Mouse (Mus musculus) hindbrain, embryonic 10.5 days (tissue): ENCODE results near the gene Elovl3. TPM values are rescaled to one million over a fixed set of nuclear protein-coding genes. Genes with fewer than 3 reads are reported as not detected.
"Not testable (repeated sequence)": the region's sequence is repeated elsewhere in the genome, so short reads cannot be mapped to it uniquely, and the experiment has no call there.

Experiments used
- DNase-seq: peaks from one replicate; pipeline ENCODE4 v3.0.0-alpha.2; 2017; ENCODE audit warnings: low spot score
- H3K27ac ChIP-seq: fragments of 300-500 bp; sonication (generic); 2 replicates; pipeline ENCODE4 v1.5.1; 2016; ENCODE audit warnings: mild to moderate bottlenecking, moderate library complexity
- H3K27me3 ChIP-seq: fragments of 300-500 bp; sonication (generic); 2 replicates; pipeline ENCODE4 v1.6.1; 2016; ENCODE audit warnings: mild to moderate bottlenecking; ENCODE audit not compliant: poor library complexity, insufficient read depth, severe bottlenecking
- H3K36me3 ChIP-seq: fragments of 300-500 bp; sonication (generic); 2 replicates; pipeline ENCODE4 v1.6.1; 2016; ENCODE audit warnings: mild to moderate bottlenecking, moderate library complexity
- H3K4me1 ChIP-seq: fragments of 300-500 bp; sonication (generic); replicated peaks from 2 replicates; pipeline ENCODE4 v1.6.1; 2016; ENCODE audit warnings: mild to moderate bottlenecking
- H3K4me3 ChIP-seq: fragments of 300-500 bp; sonication (generic); 2 replicates; pipeline ENCODE4 v1.5.1; 2016; ENCODE audit warnings: mild to moderate bottlenecking, moderate library complexity
- H3K9me3 ChIP-seq: fragments of 300-500 bp; sonication (generic); 2 replicates; pipeline ENCODE4 v1.6.1; 2016; ENCODE audit warnings: mild to moderate bottlenecking, moderate library complexity
- WGBS: fragments of 180-500 bp; shearing (Covaris S2); methylation state at CpG from one replicate; pipeline ENCODE4 v1.1.7; 2016; 5-methylcytosine and 5-hydroxymethylcytosine counted together
- polyA plus RNA-seq: library from polyadenylated mRNA; unstranded; fragments of >200 nt; fragmentation: Nextera tagmentation; extraction: Ambion mirVana; gene quantifications from 2 replicates; pipeline ENCODE4 v1.2.1, GENCODE M21; 2016

The Elovl3 gene
- polyA plus RNA-seq, 1 experiment from 2014 or later: not detected

DNA sequence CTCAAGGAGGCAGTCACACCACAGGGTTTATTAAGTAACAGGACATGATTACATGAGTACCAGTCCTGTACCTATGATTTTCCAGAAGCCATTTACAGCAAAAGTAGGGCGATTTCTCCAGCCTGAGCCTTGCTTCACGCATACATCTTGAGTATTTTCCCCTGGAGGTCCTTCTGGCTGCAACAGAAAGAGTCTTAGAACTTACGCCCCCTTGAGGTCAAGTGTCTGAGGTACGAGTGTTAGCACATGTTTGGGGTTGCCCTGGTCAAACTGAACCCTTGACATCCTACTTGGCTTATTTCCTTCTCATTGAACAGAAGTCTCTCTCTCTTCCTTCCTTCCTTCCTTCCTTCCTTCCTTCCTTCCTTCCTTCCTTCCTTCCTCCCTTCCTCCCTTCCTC is 17.1 kb upstream of the Elovl3 start:
- Histone ChIP-seq H3K4me3 (no peak overlapping the region), H3K27me3 (no peaks in the 10 kb centered on the region), H3K36me3 (no peaks in the 10 kb centered on the region), H3K9me3 (no peaks in the 10 kb centered on the region), H3K27ac (no peak overlapping the region), H3K4me1 (no peaks in the 10 kb centered on the region)
- no peak for DNase-seq
- 58% methylated on average over 4 of the region's 4 CpGs for WGBS

- no peaks in the 10 kb centered on the region for H3K4me1 ChIP-seq
- whole genome bisulfite sequencing: 86% methylated on average over 3 of the region's 3 CpGs
- no peaks in the 10 kb centered on the region for H3K9me3 ChIP-seq
- H3K27ac ChIP-seq: no peak overlapping the region
- no peaks in the 10 kb centered on the region for H3K27me3 ChIP-seq
- no peak overlapping the region for H3K4me3 ChIP-seq
- H3K36me3 ChIP-seq: no peaks in the 10 kb centered on the region
- no peak for DNase-seq
These were observed 12.2 kb upstream of the Elovl3 start for GRCm38 (mm10) chr19:46119458-46119857.

GRCm38 (mm10) chr19:46120872-46121271 is 10.8 kb upstream of the Elovl3 start:
- no peaks in the 10 kb centered on the region for H3K36me3 ChIP-seq
- WGBS: 80% methylated on average over 6 of the region's 6 CpGs
- no peak overlapping the region for H3K27ac ChIP-seq
- no peak for DNase-seq
- H3K4me1 ChIP-seq: no peaks in the 10 kb centered on the region
- no peak overlapping the region for H3K4me3 ChIP-seq
- H3K9me3 ChIP-seq: no peaks in the 10 kb centered on the region
- H3K27me3 ChIP-seq: no peaks in the 10 kb centered on the region; the same call in 1 of the 2 replicates

DNA sequence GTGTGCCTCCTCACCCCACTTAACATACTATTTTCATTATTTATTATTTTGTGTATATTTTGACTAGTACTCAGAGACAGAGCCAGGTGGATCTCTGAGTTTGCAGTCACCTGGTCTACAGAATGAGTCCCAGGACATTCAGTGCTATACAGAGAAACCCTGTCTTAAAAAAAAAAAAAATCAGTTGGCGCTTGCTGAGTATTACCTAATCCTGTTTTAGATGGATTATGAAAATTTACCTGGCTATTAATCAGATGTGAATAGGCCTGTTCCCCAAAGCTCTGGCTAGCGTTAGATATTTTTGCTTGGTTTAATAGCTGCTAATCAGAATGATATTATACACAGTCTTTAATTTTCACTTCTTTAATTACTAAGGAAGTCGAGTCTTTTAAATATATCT is 7.8 kb upstream of the Elovl3 start:
- WGBS: 84% methylated on average over 3 of the region's 3 CpGs
- no peak overlapping the region for H3K27ac ChIP-seq
- no peak for DNase-seq
- H3K27me3 ChIP-seq: peaks cover 7% of the 10 kb centered on the region
- H3K9me3 ChIP-seq: no peaks in the 10 kb centered on the region
- no peaks in the 10 kb centered on the region for H3K4me1 ChIP-seq
- no peak overlapping the region for H3K4me3 ChIP-seq
- no peaks in the 10 kb centered on the region for H3K36me3 ChIP-seq

- DNase-seq: no peak
- Histone ChIP-seq H3K27me3 (peaks cover 7% of the 10 kb centered on the region), H3K9me3 (no peaks in the 10 kb centered on the region), H3K4me1 (no peaks in the 10 kb centered on the region), H3K4me3 (no peak overlapping the region), H3K36me3 (no peaks in the 10 kb centered on the region), H3K27ac (no peak overlapping the region)
These were observed 7.0 kb upstream of the Elovl3 start for GRCm38 (mm10) chr19:46124651-46125050.

DNA sequence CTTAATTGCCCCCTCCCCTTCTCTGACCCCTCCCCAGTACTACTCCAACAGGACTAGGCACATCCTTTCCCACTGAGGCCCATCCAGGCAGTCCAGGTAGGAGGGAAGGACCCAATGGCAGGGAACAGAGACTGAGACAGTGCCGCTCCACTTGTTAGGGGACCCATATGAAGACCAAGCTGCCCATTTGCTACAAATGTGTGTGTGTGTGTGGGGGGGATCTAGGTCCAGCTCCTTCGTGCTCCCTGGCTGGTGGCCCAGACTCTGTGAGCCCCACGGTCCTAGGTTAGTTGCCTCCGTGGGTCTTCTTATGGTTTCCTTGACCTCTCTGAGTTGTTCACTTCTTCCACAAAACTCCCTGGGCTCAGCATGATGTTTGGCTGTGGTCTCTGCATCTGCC is 5.4 kb upstream of the Elovl3 start:
- 82% methylated on average over 4 of the region's 4 CpGs for WGBS
- Histone ChIP-seq H3K9me3 (no peaks in the 10 kb centered on the region), H3K4me3 (no peak overlapping the region), H3K27me3 (peaks cover 20% of the 10 kb centered on the region), H3K36me3 (no peaks in the 10 kb centered on the region), H3K27ac (no peak overlapping the region), H3K4me1 (no peaks in the 10 kb centered on the region)
- DNase-seq: no peak

DNA sequence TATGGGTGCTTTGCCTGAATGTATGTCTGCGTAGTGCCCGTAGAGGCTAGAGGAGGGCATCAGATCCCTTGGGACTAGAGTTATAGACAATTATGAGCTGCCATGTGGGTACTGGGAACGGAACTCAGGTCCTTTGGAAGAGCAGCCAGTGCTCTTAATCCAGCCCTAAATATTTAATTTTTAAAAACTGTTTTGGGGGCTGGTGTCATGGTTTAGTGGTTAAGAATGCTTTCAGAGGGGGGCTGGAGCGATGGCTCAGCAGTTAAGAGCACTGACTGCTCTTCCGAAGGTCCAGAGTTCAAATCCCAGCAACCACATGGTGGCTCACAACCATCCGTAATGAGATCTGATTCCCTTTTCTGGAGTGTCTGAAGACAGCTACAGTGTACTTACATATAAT is 2.0 kb upstream of the Elovl3 start:
- not testable (repeated sequence) for H3K4me3 ChIP-seq, H3K36me3 ChIP-seq, H3K27ac ChIP-seq, H3K9me3 ChIP-seq, DNase-seq
- H3K27me3 ChIP-seq: peaks cover 54% of the 10 kb centered on the region
- peaks cover 10% of the 10 kb centered on the region; the same call in 1 of the 2 replicates for H3K4me1 ChIP-seq
- WGBS: 76% methylated on average over 6 of the region's 6 CpGs

GRCm38 (mm10) chr19:46131283-46131682 is 414 bp upstream of the Elovl3 start:
- H3K4me1 ChIP-seq: peaks cover 24% of the 10 kb centered on the region
- H3K27me3 ChIP-seq: peaks cover 70% of the 10 kb centered on the region
- no peaks in the 10 kb centered on the region for H3K9me3 ChIP-seq
- peak overlapping the region; percentile 30; the same call in 1 of the 2 replicates for H3K4me3 ChIP-seq
- no peaks in the 10 kb centered on the region for H3K36me3 ChIP-seq
- no peak overlapping the region for H3K27ac ChIP-seq
- WGBS: 13% methylated on average over 7 of the region's 8 CpGs
- no peak for DNase-seq

DNA sequence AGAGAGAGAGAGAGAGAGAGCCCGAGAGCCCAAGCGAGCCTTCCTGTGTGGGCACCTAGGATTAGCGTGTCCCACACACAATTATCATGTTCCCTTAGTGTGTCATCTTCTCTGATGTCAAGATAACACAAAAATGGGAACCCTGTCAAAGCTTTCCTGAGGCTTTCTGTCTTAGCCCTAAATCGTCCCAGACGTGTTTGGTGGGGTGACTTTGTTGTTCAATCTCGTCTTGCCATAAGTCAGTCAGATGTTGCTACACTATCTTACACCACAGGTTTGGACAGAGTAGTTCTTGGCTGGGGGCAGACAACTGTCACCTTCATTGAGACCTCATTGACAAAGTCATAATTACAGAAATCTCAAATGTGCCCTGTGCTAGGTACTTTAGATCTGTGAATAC is 880 bp downstream of the Elovl3 start:
- WGBS: 45% methylated on average over 6 of the region's 6 CpGs
- peaks cover 35% of the 10 kb centered on the region for H3K4me1 ChIP-seq
- H3K4me3 ChIP-seq: no peak overlapping the region
- H3K27ac ChIP-seq: no peak overlapping the region
- peaks cover 77% of the 10 kb centered on the region for H3K27me3 ChIP-seq
- no peaks in the 10 kb centered on the region for H3K9me3 ChIP-seq
- no peak for DNase-seq
- no peaks in the 10 kb centered on the region for H3K36me3 ChIP-seq

GRCm38 (mm10) chr19:46135297-46135696 is 3.6 kb downstream of the Elovl3 start:
- peak; percentile 91 for DNase-seq
- H3K27me3 ChIP-seq: peaks cover 100% of the 10 kb centered on the region
- H3K4me1 ChIP-seq: peaks cover 41% of the 10 kb centered on the region
- 2% methylated on average over 12 of the region's 12 CpGs for WGBS
- no peaks in the 10 kb centered on the region for H3K9me3 ChIP-seq
- H3K4me3 ChIP-seq: peak overlapping the region; percentile 67
- no peak overlapping the region for H3K27ac ChIP-seq
- no peaks in the 10 kb centered on the region for H3K36me3 ChIP-seq

DNA sequence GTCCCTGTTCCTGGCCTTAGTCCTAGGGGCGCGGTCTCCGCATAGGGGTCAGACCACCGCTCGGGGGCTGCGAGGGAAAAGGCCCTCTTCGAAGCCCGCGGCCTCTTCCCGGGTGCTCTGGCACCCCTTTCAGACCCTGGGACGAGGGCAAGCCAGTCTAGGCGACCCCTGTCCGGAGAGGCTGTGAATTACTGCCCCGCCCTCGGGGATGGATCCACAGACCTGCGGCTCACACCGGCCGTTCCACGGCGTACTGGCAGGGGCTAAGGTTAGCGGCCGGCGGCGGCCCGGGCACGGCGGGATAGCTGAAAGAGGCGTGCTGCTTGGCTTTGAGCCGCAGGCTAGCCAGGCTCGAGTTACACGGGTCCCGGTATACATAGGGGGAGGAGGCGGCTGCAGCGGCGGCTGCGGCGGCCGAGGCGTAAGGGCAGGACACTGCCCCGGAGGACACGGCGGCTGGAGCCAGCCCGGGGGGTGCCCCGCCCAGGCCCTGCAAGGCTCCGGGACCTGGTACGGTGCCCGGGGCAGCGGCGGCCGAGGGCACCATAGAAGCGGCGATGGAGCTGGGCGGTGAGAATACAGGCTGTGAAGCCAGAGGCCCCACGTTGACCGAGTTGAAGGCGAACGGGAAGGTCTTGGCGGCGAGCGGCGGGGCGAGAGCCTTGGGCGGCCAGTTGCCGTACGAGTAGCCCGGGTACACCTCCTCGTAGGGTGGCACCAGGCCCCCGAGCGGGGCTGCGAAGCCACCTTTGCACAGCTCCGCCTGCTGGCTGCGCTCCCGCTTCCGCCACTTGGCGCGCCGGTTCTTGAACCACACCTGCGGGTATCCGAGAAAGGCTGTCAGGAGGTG is 4.3 kb downstream of the Elovl3 start:
- under 1% methylated on average over 79 of the region's 79 CpGs for WGBS
- peaks cover 48% of the 10 kb centered on the region for H3K4me1 ChIP-seq
- no peaks in the 10 kb centered on the region for H3K36me3 ChIP-seq
- H3K9me3 ChIP-seq: no peaks in the 10 kb centered on the region
- peaks cover 100% of the 10 kb centered on the region for H3K27me3 ChIP-seq
- peak overlapping the region; percentile 67 for H3K4me3 ChIP-seq
- peak overlapping the region; percentile 57 for H3K27ac ChIP-seq
- DNase-seq: peak; percentile 77

DNA sequence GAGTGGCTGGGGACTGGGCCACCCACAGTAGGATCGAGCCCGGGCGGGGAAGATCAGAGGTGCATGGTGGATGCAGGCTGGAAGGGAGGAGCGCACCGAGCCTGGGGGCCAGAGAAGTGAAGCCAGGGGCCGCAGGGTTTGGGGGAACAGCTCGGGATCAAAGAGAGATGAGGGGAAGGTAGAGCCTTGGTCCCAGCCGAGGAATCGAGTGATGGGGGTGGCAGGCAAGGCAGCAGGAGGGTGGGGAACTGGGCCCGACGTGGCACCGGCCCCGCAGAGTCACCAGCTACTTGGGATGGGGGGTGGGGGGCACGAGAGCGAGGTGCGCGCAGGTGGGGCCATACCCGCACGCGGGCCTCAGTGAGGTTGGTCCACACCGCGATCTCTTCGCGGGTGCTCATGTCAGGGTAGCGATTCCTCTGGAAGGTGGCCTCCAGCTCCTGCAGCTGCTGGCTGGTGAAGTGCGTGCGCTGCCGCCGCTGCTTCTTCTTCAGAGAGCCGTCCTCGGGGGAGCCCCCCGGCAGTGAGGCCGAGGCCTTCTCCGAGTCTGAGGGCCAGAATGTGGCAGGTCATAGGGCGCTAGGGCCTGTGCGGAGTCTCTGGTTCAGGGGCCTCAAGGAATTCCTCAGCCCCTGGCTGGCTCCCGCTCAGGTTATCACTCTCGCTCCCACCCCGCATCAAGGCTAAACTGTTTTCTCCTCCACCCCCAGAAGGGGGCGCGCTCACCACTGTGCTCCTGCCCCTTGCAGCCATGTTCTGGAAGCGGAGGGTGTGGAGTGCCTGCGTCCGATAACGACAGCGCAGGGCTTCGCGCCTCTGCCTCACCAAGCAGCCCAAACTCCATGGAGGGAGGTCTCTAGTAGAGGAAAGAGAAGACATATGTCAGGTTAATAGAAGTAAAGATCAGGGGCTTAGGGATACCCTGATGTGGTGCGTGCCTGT is 5.2 kb downstream of the Elovl3 start:
- no peaks in the 10 kb centered on the region for H3K36me3 ChIP-seq
- H3K9me3 ChIP-seq: no peaks in the 10 kb centered on the region
- H3K4me3 ChIP-seq: peak overlapping the region; percentile 67
- H3K27ac ChIP-seq: peak overlapping the region; percentile 9; the same call in 1 of the 2 replicates
- H3K27me3 ChIP-seq: peaks cover 100% of the 10 kb centered on the region
- WGBS: 3% methylated on average over 49 of the region's 49 CpGs
- DNase-seq: peak; percentile 73
- H3K4me1 ChIP-seq: peaks cover 50% of the 10 kb centered on the region

DNA sequence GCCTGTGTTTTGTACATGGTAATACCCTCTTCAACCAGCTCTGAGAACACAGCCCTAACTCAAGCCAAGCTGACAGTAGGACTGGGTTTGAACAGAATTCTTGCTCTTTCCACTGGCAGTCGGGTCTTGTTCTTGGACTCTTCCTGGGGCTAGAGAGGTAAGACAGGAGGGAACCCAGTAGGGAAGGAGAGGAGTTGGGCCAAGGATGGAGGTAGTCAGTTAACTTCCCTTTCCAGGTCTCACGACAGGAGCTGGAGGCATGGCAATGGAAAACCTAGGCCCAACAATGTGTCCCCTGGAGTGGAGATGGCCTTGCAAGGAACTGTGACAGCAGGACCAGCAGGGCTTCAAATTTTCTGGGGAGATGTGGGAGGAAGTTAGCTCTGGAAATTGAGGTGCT is 8.6 kb downstream of the Elovl3 start:
- 0 out of 2 replicates have a peak overlapping the region, but pooled peaks have one; percentile 43 for H3K27ac ChIP-seq
- H3K4me3 ChIP-seq: no peak overlapping the region
- no peaks in the 10 kb centered on the region for H3K36me3 ChIP-seq
- H3K9me3 ChIP-seq: no peaks in the 10 kb centered on the region
- peaks cover 100% of the 10 kb centered on the region for H3K27me3 ChIP-seq
- 51% methylated on average over 2 of the region's 2 CpGs for WGBS
- no peak for DNase-seq
- H3K4me1 ChIP-seq: peaks cover 41% of the 10 kb centered on the region
